Mouse (Mus musculus): ENCODE measurements around the gene Tfcp2. TPM values are rescaled to one million over a fixed set of nuclear protein-coding genes. Genes with fewer than 3 reads are reported as not detected.

Tfcp2 gene
- 10 to 100 TPM; 26.3 TPM for total RNA-seq (2021)
- long read RNA-seq, experiment 1, partial matches to known transcripts: 9 of 12 reads
- long read RNA-seq, experiment 1, other reads (novel, unspliced or antisense): 2 of 12 reads
- long read RNA-seq, experiment 2, partial matches to known transcripts: 8 of 16 reads
- long read RNA-seq, experiment 2, other reads (novel, unspliced or antisense): 7 of 16 reads

DNA sequence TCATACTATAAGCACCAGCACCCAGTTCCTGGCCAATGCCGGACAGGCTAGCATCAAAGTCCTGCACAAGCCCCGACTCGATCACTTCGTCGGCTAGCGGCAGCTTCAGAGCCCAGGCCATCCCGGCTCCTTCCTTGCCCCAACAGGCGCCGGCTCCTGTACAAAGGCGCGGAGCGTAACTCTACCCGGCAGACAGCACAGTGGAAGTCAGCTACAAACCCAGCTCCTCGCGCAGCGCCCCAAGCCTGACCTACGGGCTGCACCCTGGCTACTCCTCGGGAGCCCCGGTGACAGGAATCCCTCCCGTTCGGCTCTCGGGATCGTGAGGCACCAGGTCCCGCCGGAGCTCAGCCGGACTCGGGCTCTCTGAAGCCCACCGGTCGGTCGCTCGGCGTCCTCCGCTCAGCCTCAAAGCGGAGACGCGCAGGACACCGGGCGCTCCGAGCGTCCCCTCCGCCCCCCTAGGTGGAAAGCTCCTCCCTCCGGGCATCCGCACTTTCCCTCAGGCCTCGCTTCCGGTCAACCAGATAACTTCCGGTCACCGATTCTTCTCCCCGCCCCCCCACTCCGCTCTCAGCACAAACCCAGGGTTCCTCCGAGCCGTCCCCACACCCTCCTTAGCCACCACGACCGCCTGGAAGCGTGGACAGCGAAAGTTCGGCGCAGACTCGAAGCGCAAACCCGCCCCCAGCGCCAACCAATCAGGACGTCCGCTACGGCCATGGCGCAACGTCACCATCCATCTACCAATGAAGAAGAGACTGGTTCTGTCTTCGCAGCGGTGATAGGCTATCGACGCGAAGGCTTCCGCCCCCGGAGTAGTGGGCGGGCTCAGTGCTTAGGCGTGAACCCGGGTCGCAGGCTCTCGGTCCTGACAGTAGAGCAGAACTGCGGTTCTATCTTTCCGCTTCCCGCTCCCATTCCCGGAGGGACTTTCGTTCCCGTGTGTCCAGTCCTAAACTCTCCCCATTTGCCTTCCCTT, at the start of gene Tfcp2:
Gene Tfcp2, minus strand, starts transcription at position 683 of the 982 bp plus-strand sequence.
- peak; percentile 94 to 97 for DNase-seq (ENCODE audit: low spot score in 2 of 2)

DNA sequence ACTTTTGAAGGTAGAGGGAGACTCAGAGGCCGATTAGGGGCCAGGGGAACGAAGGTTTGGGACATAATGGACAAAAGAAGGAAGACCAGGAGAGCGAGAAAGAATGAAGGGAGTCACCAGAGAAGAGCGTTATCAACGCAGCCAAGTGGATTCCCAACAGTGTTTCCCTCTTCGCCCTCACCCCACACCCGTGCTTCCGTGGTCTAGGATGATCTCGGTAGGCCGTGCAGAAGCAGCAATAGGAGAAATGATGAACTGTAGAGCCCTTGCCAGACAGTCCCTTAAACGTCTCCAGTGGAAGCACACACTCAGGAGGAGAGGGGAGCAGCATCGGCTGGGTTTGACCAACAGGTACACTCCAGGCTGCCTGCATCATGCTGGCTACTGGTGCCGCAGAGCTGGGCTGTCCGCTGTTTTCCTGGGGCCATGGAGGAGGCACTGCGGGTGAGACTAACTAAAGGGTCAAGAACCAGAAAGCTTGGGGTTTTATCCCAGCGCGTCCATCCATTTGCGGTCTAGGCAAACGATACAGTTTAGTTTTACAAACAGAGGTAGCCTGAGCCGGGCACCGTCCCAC, 49.0 kb upstream of the Tfcp2 start:
- DNase-seq (ENCODE audit: low spot score in 2 of 2): no peak

DNA sequence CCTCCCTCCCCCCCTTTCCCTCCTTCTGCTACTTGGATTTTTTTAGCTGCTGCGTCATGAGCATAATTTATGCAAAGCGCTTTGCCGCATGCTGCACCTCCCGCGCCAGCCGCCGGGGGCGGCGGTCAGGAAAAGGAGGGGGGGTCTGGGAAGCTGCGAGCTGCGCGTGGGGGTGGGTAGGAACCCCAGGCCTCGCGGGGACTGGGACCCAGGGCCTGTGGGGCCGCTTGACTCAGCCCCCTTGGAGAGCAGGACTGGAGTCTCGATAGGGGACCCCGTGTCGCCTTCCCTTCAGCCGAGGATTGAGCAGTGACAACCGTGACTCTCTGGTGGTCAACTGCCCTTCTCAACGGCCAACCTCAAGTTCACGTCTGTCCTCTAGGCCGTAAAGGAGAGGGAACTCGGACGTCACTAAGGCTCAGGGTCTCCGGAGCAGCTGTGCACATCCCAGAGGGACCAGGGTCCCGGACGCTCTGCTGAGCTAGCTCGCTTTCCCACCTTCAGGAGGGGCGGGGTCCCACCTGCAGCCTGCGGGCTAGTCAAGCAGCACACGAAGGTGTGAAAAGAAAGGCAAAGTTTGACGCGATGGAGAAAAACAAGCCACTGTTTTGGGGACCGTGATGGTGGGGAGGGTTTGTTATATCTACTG, 48.4 kb upstream of the Tfcp2 start:
- DNase-seq (ENCODE audit: low spot score in 2 of 2): peak; percentile 52 to 62

DNA sequence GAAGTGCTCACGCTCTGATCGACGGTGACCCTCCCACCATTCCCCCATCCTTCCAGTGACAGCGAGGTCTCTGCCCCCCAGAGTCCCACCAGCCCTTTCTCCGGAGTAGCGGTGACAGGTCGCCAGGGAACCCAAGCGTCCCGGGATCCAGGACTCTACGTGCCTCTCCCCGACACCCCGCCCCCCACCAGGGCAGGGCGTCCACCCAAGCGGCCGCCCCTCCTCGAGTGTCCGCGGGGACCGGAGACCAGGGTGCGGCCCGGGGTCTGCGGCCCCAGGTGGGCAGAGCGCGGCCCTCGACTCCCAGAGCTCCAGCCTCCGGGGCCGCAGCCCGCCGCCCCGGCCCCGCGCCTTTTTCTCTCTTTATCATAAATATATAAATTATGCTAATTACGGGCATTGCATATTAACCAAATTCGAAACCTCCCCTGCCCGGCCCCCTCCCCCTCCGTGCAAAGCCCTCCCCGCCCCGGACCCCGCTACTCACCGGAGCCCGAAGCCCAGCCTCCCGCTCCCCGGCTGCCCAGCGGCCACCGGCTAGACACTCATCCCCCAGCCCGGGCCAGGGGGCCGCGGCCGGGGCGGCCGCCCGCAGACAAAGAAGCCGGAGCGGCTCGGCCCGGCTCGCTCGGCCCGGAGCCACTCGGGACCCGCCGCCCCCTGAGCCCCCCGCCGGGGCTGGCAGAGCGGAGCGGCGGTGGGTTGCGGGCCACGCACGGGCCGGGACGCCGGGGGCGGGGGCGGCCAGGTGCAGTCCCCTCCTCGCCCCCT, 47.7 kb upstream of the Tfcp2 start, which contains the start of gene Pou6f1:
Gene Pou6f1, minus strand, starts transcription at position 709 of the 771 bp plus-strand sequence.
- DNase-seq (ENCODE audit: low spot score in 2 of 2): no peak

DNA sequence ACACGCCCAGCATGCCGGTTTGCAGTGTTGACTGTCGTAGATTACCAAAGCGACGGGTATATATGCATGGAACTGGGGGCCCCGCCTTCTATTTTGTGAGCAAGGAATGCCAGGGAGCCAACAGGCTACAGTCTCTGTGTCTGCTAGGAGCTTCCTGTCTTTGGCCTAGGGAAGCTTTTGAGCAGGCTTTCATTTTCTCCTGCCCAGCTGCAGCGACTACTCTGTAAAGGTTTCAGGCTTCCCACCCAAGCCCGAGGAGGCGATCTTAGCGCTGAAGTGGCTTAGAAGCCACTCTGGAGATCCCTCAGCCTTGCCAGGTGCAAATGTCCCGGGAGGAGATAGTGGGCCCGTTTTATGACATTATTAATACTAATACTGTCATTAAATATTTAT, 47.1 kb upstream of the Tfcp2 start:
- DNase-seq (ENCODE audit: low spot score in 2 of 2): no peak

DNA sequence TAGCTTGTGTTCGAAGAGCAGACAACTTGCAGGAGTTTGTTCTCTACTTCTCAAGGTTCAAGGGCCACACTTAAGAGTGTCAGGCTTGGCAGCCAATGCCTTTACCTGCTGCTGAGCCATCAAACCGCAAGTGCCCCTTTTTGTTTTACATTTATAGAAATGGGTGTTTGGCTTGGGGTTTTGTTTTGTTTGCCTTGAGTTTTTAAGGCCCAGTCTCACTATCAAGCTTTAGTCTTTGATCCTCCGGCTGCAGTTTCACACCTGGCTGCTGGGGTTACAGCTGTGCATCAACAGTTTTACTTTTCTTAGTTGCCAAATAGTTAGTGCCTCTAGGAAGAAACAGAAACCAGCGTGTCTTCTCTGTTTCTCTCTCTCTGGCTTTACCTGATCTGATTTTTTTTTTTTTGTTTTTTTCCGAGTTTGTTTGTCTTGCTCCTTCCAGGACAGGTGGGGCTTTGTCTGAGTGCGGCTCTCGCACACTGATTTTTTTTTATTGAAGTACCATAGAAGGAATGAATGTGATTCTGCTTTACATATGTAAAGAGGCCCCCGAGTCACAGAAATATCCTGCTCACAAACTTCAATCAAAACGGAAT, 46.6 kb upstream of the Tfcp2 start:
- DNase-seq (ENCODE audit: low spot score in 2 of 2): no peak

DNA sequence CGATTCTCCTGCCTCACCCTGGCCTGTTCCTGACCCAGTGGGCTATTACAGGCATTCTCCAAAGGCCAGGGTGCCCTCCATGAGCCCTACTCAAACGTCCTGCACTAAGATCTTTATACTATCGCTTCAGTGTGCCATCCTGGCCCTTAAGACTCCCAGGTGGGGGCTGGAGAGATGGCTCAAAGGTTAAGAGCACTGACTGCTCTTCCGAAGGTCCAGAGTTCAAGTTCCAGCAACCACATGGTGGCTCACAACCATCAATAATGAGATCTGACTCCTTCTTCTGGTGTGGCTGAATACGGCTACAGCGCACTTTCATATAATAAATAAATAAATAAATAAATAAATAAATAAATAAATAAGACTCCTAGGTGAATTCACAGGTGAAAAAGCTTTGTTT, 41.0 kb upstream of the Tfcp2 start:
- DNase-seq (ENCODE audit: low spot score in 2 of 2): no peak

DNA sequence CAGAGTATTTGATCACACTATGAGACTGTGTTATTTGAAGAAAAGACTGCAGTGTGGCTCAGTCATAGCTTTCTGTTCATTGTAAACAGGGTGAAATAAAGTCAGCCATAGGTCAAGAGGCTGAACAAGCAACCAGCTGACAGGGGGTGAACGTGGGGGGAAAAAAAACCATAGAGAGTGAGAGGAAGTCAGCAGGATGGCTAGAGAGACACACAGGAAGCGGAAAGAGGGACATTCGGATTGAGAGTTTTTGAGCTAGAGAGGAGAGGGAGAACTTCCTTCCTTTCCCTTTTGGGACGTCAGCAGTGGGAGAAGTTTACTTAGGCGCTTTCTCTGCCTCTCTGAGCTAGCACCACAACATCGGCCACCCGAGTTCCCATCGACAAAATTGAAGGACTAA, 38.6 kb upstream of the Tfcp2 start:
- no peak for DNase-seq (ENCODE audit: low spot score in 2 of 2)

DNA sequence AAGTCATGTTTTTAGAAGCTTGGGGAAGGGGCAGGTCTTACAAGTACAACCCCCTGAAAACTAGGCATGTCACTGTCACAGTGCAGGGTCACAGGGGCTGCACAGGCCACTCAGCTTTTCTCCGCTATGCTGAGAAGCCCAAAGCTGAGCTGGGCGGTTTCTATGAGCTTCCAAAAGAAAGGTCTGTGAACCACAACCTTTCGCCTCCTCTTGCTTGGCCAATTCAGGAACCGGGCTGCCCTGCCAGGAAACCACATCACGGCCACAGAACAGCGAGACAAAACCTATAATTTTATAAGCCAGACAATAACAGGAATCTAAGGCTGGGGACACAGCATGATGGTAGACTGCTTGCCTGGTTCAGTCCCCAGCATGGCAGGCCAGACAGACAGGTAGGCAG, 36.5 kb upstream of the Tfcp2 start:
- DNase-seq (ENCODE audit: low spot score in 2 of 2): no peak

DNA sequence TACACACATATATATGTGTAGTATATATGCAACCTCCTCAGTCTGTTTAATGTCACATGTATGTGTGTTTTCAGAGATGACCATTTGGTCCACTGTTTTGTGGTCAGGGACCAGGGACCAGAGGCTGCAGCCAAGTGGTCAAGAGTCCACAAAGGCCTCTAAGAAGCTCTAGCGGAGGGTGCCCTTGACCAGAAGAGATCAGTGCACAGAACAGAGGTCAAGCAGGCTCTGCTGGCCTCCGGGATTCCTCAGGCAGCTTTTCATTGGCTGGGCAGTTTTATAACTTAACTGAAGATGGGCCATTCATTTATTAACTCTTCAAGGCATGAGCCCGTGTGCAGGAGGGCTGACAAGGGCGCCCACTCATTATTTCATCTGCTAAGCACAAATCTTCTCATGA, 35.4 kb upstream of the Tfcp2 start:
- no peak for DNase-seq (ENCODE audit: low spot score in 2 of 2)

DNA sequence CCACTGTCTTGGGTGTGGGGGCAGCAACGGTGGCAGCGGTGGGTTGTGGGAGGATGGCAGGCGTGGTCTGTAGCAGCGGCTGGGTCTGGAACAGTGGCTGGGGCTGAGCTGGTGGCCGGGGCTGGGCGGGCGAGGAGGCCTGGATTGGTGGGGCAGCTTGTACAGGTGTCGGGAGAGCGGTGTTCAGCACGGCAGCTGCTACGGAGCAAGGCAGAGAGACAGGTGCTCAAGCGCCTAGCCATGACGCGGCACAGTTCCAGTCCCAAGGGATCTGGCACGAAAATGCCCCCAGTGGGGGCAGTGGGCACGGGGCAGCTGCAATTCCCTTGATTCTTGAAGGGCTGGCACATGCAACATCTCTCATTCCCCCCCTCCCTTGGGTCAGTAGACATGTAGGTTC, 34.1 kb upstream of the Tfcp2 start:
- no peak for DNase-seq (ENCODE audit: low spot score in 2 of 2)

DNA sequence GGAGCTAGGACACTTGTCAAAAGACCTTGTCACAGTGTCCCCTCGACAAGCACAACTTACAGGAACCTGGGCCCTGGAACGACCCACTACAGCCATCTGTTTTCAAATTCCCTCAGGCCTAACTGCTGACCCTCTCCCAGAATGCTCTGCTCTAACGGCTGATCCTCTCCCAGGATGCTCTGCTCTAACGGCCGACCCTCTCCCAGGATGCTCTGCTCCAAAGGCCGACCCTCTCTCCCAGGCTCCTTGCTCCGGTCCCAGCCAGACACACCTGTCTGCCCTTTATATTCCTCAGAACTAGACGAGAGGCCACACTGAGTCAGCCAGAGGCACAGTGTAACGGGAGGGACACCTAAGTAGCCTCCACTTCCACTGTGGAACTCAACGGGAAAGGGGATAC, 28.3 kb upstream of the Tfcp2 start:
- DNase-seq (ENCODE audit: low spot score in 2 of 2): no peak

DNA sequence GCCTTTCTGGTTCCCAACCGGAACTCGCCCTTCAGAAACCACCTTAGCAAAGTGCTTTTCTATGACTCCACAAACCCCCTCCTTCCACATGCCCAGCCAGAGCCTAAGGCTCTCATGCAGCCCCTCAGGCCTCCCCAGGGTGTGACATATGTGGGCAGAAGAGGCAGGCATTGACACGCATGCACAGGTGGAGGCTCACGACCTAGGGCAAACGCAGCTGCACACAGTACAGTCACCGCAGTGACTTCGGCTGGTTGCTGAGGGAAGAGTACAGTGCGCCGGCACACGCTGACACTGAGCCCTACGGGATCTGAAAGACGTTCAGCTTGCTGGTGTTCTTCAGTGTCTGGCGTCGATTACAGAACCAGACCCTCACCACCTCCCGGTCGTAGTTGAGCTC, 26.2 kb upstream of the Tfcp2 start:
- no peak for DNase-seq (ENCODE audit: low spot score in 2 of 2)

DNA sequence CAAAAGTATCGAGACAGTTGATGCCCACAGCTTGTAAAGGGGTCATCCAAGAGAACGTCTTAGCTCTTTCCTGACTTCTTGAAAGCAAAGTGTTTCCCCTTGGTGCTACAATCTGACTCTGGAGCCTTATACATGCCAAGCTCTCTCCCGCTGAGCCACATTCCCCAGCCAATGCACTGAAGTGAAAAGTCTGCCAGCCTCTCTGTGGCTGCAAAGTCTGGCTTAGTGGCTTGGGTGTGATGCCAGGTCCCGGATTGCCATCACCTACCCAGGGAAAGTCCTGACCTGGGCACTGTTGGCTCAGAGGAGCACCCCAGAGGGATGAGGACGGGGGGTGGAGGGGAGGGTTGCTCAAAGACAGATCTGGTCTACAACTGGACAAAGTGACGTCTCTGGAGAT, 25.0 kb upstream of the Tfcp2 start:
- no peak for DNase-seq (ENCODE audit: low spot score in 2 of 2)

DNA sequence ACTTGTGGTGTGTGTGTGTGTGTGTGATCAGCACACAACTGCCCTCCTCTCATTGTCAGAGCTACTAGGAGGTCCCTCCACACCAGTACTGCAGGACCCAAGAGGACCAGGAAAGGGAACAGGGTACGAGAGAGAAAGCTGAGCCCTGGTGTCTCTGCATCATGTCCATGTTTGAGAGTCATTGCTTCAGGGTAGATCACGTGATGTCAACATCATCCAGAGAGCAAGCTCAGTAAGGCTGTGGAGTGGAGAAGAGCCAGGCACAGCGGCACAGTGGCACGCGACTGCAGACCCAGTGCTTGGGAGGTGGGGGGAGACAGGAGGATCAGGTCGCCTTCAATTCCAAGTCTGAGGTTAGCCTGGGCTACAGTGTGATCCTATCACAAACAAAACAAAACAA, 24.6 kb upstream of the Tfcp2 start:
- DNase-seq (ENCODE audit: low spot score in 2 of 2): no peak

DNA sequence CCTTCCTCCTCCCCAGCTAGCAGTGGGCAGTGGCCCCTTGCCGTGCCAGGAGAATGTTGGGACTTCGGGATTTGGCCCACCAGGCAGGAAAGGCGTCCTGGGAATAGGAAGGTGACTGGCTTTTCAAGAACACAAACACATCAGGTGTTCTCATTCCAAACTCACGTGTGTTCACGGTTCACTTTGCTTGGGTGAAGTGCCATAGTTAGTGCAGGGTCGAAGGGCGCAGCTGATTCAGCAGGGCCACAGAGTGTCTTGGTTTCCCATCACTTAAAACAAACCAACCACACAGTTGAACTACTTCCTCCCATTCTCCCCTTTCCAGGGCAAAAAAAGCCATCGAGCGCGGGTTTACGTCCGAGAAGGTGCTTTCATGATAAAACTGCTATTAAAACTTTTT, 23.6 kb upstream of the Tfcp2 start:
- no peak for DNase-seq (ENCODE audit: low spot score in 2 of 2)

DNA sequence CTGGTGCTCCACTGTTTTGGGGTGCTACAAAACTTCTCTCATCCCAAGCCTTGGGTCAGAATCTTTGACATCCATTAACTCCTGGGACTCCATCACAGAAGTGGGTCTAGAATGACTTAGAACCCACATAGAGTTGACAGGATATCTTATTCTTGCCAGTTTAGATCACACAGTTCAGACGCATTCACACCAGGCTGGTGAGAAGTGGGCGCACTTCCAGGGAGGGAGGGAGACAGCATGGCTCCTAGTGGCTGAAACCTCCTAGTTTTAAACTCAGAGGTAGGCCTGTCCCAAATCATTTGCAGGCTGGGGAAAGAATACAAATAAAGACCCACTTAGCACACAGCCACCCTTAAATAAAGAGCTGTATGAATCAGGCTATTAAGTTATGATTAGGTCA, 22.6 kb upstream of the Tfcp2 start:
- no peak for DNase-seq (ENCODE audit: low spot score in 2 of 2)

DNA sequence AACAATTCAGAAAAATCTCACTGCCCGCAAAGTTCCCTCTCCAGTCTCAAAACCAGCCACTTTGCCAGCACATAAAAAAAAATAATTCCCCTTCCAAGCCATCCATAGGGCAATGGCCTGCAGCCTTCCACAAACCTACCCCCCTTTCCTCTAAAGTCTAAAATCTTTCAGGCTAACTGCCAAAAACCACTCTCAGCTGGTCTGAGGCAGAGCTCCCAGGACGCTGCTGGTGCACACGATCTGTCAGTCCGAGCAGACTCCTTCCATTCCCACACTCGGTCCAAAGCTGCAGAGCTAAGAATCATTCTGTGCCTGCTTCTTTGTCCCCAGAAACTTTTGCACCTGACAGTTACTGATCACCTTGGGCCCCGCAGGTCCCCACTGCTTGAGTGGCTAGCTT, 22.1 kb upstream of the Tfcp2 start:
- no peak for DNase-seq (ENCODE audit: low spot score in 2 of 2)

DNA sequence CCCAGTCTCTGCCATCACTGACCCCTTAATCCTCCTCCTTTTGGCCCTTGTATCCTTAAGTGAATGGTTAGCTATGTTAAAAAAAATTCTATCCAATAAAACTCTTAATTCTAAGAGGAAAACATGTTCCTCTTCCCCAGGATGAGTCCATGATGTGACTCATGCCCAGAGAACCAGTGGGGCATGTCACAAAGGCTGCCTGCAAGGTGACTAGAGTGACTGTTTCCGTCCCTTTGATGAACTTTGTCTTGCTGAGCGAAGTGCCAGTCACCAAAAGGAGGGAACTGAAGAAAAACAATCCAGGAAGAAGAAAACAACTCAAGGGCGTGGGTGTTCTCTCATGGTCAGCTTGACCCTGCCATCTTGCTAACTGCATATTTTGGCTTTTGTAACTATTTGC, 17.4 kb upstream of the Tfcp2 start:
- DNase-seq (ENCODE audit: low spot score in 2 of 2): no peak

DNA sequence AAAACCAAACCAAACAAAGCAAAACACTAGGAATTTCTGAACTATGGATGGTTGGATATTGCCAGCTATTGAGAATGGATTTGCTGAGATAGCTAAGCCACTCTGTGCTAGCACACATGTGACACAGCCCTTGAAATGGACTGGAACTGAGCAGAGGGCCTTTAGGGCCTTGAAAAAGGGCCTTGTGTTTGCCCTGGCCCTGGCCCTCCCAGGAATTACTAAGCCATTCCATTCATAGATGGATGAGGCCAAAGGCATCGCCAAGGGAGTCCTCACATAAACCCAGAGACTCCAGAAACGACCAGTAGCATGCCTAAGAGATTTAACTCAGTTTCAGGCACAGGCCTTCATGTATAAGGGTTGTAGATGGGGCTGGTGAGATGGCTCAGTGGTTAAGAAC, 14.7 kb upstream of the Tfcp2 start:
- DNase-seq (ENCODE audit: low spot score in 2 of 2): no peak

Measured in adrenal gland, postnatal 4 days (tissue).